Mouse (Mus musculus) testis, adult 2 months (tissue): ENCODE results near the gene Cd37. TPM values are rescaled to one million over a fixed set of nuclear protein-coding genes. Genes with fewer than 3 reads are reported as not detected.

Experiments
- H3K27ac ChIP-seq: fragments of 200-500 bp; 2 replicates; pipeline ENCODE4 v1.5.1; 2012; ENCODE audit warnings: low read depth, low read length; ENCODE audit not compliant: control insufficient read depth, insufficient read depth
- H3K27me3 ChIP-seq: fragments of 200-500 bp; 2 replicates; pipeline ENCODE4 v1.6.1; 2012; ENCODE audit warnings: mild to moderate bottlenecking, low read length, moderate library complexity; ENCODE audit not compliant: control insufficient read depth, insufficient read depth
- H3K36me3 ChIP-seq: fragments of 200-500 bp; 2 replicates; pipeline ENCODE4 v1.6.1; 2012; ENCODE audit warnings: mild to moderate bottlenecking, low read length; ENCODE audit not compliant: control insufficient read depth, insufficient read depth
- H3K4me1 ChIP-seq: fragments of 200-500 bp; 2 replicates; pipeline ENCODE4 v1.6.1; 2012; ENCODE audit warnings: low read length; ENCODE audit not compliant: control insufficient read depth, insufficient read depth
- H3K4me3 ChIP-seq: fragments of 200-500 bp; 2 replicates; pipeline ENCODE4 v1.5.1; 2012; ENCODE audit warnings: low read depth, mild to moderate bottlenecking, low read length, moderate library complexity, mixed read lengths; ENCODE audit not compliant: control insufficient read depth
- CTCF ChIP-seq: fragments of 200-500 bp; IDR thresholded peaks from 2 replicates; pipeline ENCODE4 v1.5.1; 2012; ENCODE audit warnings: low read depth, mild to moderate bottlenecking, inconsistent platforms, low read length, moderate library complexity; ENCODE audit not compliant: control insufficient read depth, insufficient read depth, insufficient replicate concordance
- POLR2A ChIP-seq: fragments of 200-500 bp; IDR thresholded peaks from 2 replicates; pipeline ENCODE4 v1.6.1; 2012; ENCODE audit warnings: low read depth, mild to moderate bottlenecking, inconsistent platforms, low read length, moderate library complexity; ENCODE audit not compliant: control insufficient read depth
- polyA plus RNA-seq: library from polyadenylated mRNA; depleted of rRNA; stranded (reverse); fragments of >200 nt; gene quantifications from 2 replicates; pipeline ENCODE4 v1.2.3, GENCODE M21; 2012

Gene Cd37
- polyA plus RNA-seq, 1 experiment, result 87.4 TPM

- H3K4me1 ChIP-seq, result no peaks in the 10 kb centered on the region
- no peak overlapping the region for H3K27ac ChIP-seq
- no peaks in the 10 kb centered on the region for H3K27me3 ChIP-seq
- no peak for TF ChIP-seq CTCF
- no peak for TF ChIP-seq POLR2A
- no peak overlapping the region for H3K4me3 ChIP-seq
- H3K36me3 ChIP-seq, result no peaks in the 10 kb centered on the region
Measured at GRCm38 (mm10) chr7:45226421-45226820, 12.5 kb downstream of the Cd37 start.

- H3K27me3 ChIP-seq, result no peaks in the 10 kb centered on the region
- no peak overlapping the region for H3K27ac ChIP-seq
- no peaks in the 10 kb centered on the region for H3K36me3 ChIP-seq
- TF ChIP-seq CTCF (no peak), POLR2A (no peak)
- H3K4me1 ChIP-seq, result peaks cover 2% of the 10 kb centered on the region
- H3K4me3 ChIP-seq, result no peak overlapping the region
Measured at GRCm38 (mm10) chr7:45224826-45225225, 14.1 kb downstream of the Cd37 start.

DNA sequence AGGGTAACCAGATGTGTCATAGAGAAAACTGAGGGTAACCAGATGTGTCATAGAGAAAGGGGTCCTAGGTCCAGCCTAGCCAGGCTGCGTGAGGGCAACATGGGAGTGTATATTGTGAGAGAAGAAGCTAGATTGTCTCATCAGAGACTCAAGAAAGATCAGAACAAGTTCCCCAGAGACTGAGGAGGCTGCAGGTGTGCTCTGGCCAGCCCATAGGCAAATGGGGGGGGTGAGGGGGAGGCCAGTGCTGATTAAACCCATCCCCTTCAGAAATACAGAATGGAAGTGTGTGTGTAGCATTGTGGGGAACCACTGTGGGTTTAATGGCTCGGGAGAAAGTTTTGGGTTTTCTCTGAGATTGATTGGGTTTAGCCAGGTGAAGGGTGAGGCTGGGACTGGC, 17.2 kb downstream of the Cd37 start:
- TF ChIP-seq POLR2A (no peak), CTCF (no peak)
- Histone ChIP-seq H3K36me3 (no peaks in the 10 kb centered on the region), H3K27ac (no peak overlapping the region), H3K4me1 (peaks cover 7% of the 10 kb centered on the region), H3K27me3 (no peaks in the 10 kb centered on the region), H3K4me3 (peak overlapping the region; percentile 59)

DNA sequence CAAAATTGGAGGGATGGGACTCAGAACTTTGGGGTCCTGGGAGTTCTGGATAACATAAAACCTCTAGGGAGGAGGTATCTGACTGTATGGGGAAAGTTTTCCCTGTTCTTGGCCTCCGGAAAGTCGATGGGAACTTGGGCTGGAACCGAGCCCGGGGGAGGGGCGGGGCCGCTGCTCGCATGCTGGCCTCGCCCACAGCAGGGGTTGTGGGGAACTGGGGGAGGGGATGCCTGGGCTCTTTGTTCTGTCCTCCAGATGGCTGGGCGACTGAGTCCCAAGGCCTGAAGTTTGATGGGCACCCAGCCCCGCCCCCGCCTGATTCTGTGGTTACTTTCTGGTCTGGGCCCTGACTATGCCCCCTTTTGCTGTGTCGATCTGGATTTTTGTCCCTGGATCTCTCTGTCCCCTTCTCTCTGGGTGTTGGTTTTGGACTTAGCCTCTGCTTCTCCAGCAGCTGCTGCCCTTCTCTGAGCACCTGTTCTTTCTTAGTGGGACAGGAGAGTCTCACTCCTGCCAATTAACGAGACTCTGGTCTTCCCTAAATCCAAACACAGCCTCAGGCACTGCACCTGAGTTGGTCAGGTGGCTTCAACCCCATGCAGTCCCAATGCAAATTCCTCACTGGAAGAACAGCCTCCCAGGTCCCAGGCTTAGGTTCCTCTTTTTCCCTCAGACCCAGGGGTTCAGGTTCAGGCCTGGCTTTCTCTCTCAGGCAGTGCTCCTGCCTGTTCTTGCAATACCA, 22.3 kb downstream of the Cd37 start:
- no peaks in the 10 kb centered on the region for H3K27me3 ChIP-seq
- no peaks in the 10 kb centered on the region for H3K36me3 ChIP-seq
- H3K27ac ChIP-seq, result no peak overlapping the region
- TF ChIP-seq POLR2A (no peak), CTCF (no peak)
- peaks cover 12% of the 10 kb centered on the region for H3K4me1 ChIP-seq
- peak overlapping the region; percentile 80 for H3K4me3 ChIP-seq

- peaks cover 14% of the 10 kb centered on the region for H3K4me1 ChIP-seq
- no peaks in the 10 kb centered on the region for H3K27me3 ChIP-seq
Measured at GRCm38 (mm10) chr7:45215673-45216441, 23.1 kb downstream of the Cd37 start, which contains the start of gene Tead2. Gene Tead2 (plus strand): TSS chr7:45215753.

GRCm38 (mm10) chr7:45213708-45214107, 25.2 kb downstream of the Cd37 start:
- Histone ChIP-seq H3K27ac (no peak overlapping the region), H3K4me3 (peak overlapping the region; percentile 93), H3K27me3 (no peaks in the 10 kb centered on the region), H3K36me3 (peaks cover 7% of the 10 kb centered on the region), H3K4me1 (peaks cover 12% of the 10 kb centered on the region)
- no peak for TF ChIP-seq CTCF
- no peak for TF ChIP-seq POLR2A

More at GRCm38 (mm10) chr7:45215673-45216441, 23.1 kb downstream of the Cd37 start, which contains the start of gene Tead2:
- no peak for TF ChIP-seq POLR2A
- TF ChIP-seq CTCF, result no peak
- Histone ChIP-seq H3K27ac (no peak within 1 kb of the TSS), H3K36me3 (peaks cover 4% of the 10 kb centered on the region), H3K4me3 (peak within 1 kb of the TSS; percentile 80)

- peaks cover 12% of the 10 kb centered on the region for H3K4me1 ChIP-seq
- H3K36me3 ChIP-seq, result peaks cover 7% of the 10 kb centered on the region
- H3K27ac ChIP-seq, result peak overlapping the region; percentile 97
- H3K27me3 ChIP-seq, result no peaks in the 10 kb centered on the region
- no peak for TF ChIP-seq POLR2A
- TF ChIP-seq CTCF, result no peak
- H3K4me3 ChIP-seq, result peak overlapping the region; percentile 93
Measured at GRCm38 (mm10) chr7:45212356-45212755, 26.6 kb downstream of the Cd37 start.
